Mouse (Mus musculus): ENCODE data around the gene Osbpl8. TPM values are rescaled to one million over a fixed set of nuclear protein-coding genes. Genes with fewer than 3 reads are reported as not detected.
"Not testable (repeated sequence)": the region's sequence is repeated elsewhere in the genome, so short reads cannot be mapped to it uniquely, and the experiment has no call there.

The Osbpl8 gene
- polyA plus RNA-seq, 1 experiment from 2014 or later: 11.8 TPM

GRCm38 (mm10) chr10:111189022-111189555 is 24.5 kb downstream of the Osbpl8 start:
- Histone ChIP-seq H3K27ac (ENCODE audit: low read depth, low read length) (no peak overlapping the region), H3K4me2 (ENCODE audit: low read depth) (no peak overlapping the region), H3K9me3 (ENCODE audit: control insufficient read depth, low read length) (no peaks in the 10 kb centered on the region), H3K4me1 (ENCODE audit: control insufficient read depth, insufficient read depth, low read length) (peaks cover 4% of the 10 kb centered on the region; the same call in 1 of the 2 replicates), H3K36me3 (ENCODE audit: control insufficient read depth, insufficient read depth, low read length) (no peaks in the 10 kb centered on the region), H3K4me3 (ENCODE audit: low read depth, low read length) (no peak overlapping the region), H3K27me3 (ENCODE audit: control insufficient read depth, insufficient read depth, low read length) (no peaks in the 10 kb centered on the region), H3K9ac (ENCODE audit: low read length) (no peak overlapping the region)
- DNase-seq (ENCODE audit: low spot score) (no peak), ATAC-seq (ENCODE audit: insufficient read depth, low FRiP score, low TSS enrichment) (no peak)
- 84% methylated on average over 4 of the region's 4 CpGs for WGBS

- Histone ChIP-seq H3K27me3 (ENCODE audit: control insufficient read depth, insufficient read depth, low read length) (no peaks in the 10 kb centered on the region), H3K9me3 (ENCODE audit: control insufficient read depth, low read length) (no peaks in the 10 kb centered on the region), H3K4me1 (ENCODE audit: control insufficient read depth, insufficient read depth, low read length) (peaks cover 4% of the 10 kb centered on the region; the same call in 1 of the 2 replicates), H3K9ac (ENCODE audit: low read length) (no peak overlapping the region), H3K4me3 (ENCODE audit: low read depth, low read length) (no peak overlapping the region), H3K4me2 (ENCODE audit: low read depth) (no peak overlapping the region), H3K36me3 (ENCODE audit: control insufficient read depth, insufficient read depth, low read length) (no peaks in the 10 kb centered on the region), H3K27ac (ENCODE audit: low read depth, low read length) (no peak overlapping the region)
- WGBS: 88% methylated on average over 6 of the region's 6 CpGs
- DNase-seq (ENCODE audit: low spot score) (no peak), ATAC-seq (ENCODE audit: insufficient read depth, low FRiP score, low TSS enrichment) (no peak)
These were observed 25.7 kb downstream of the Osbpl8 start for GRCm38 (mm10) chr10:111190110-111190795.

- 72% methylated on average over 4 of the region's 4 CpGs for WGBS
These were observed 29.0 kb downstream of the Osbpl8 start for GRCm38 (mm10) chr10:111193536-111193935.

GRCm38 (mm10) chr10:111196191-111196590 is 31.6 kb downstream of the Osbpl8 start:
- H3K9ac ChIP-seq (ENCODE audit: low read length): no peak overlapping the region
- no peaks in the 10 kb centered on the region for H3K27me3 ChIP-seq (ENCODE audit: control insufficient read depth, insufficient read depth, low read length)
- H3K36me3 ChIP-seq (ENCODE audit: control insufficient read depth, insufficient read depth, low read length): no peaks in the 10 kb centered on the region
- no peaks in the 10 kb centered on the region for H3K9me3 ChIP-seq (ENCODE audit: control insufficient read depth, low read length)
- no peaks in the 10 kb centered on the region for H3K4me1 ChIP-seq (ENCODE audit: control insufficient read depth, insufficient read depth, low read length)
- no peak overlapping the region for H3K27ac ChIP-seq (ENCODE audit: low read depth, low read length)
- no peak overlapping the region for H3K4me3 ChIP-seq (ENCODE audit: low read depth, low read length)
- no peak for DNase-seq (ENCODE audit: low spot score)
- no peak for ATAC-seq (ENCODE audit: insufficient read depth, low FRiP score, low TSS enrichment)
- WGBS: 89% methylated on average over 2 of the region's 2 CpGs
- no peak overlapping the region for H3K4me2 ChIP-seq (ENCODE audit: low read depth)

More at GRCm38 (mm10) chr10:111193536-111193935, 29.0 kb downstream of the Osbpl8 start:
- H3K9me3 ChIP-seq (ENCODE audit: control insufficient read depth, low read length): no peaks in the 10 kb centered on the region
- no peak for DNase-seq (ENCODE audit: low spot score)
- H3K27ac ChIP-seq (ENCODE audit: low read depth, low read length): no peak overlapping the region
- H3K4me1 ChIP-seq (ENCODE audit: control insufficient read depth, insufficient read depth, low read length): no peaks in the 10 kb centered on the region
- H3K27me3 ChIP-seq (ENCODE audit: control insufficient read depth, insufficient read depth, low read length): no peaks in the 10 kb centered on the region
- no peak overlapping the region for H3K9ac ChIP-seq (ENCODE audit: low read length)
- no peaks in the 10 kb centered on the region for H3K36me3 ChIP-seq (ENCODE audit: control insufficient read depth, insufficient read depth, low read length)
- ATAC-seq (ENCODE audit: insufficient read depth, low FRiP score, low TSS enrichment): no peak
- no peak overlapping the region for H3K4me2 ChIP-seq (ENCODE audit: low read depth)
- no peak overlapping the region for H3K4me3 ChIP-seq (ENCODE audit: low read depth, low read length)

GRCm38 (mm10) chr10:111198705-111199104 is 34.2 kb downstream of the Osbpl8 start:
- not testable (repeated sequence) for H3K9ac ChIP-seq (ENCODE audit: low read length); H3K9me3 ChIP-seq (ENCODE audit: control insufficient read depth, low read length); H3K27me3 ChIP-seq (ENCODE audit: control insufficient read depth, insufficient read depth, low read length); H3K4me2 ChIP-seq (ENCODE audit: low read depth); H3K4me1 ChIP-seq (ENCODE audit: control insufficient read depth, insufficient read depth, low read length); ATAC-seq (ENCODE audit: insufficient read depth, low FRiP score, low TSS enrichment); DNase-seq (ENCODE audit: low spot score); H3K27ac ChIP-seq (ENCODE audit: low read depth, low read length); H3K36me3 ChIP-seq (ENCODE audit: control insufficient read depth, insufficient read depth, low read length); H3K4me3 ChIP-seq (ENCODE audit: low read depth, low read length)
- 73% methylated on average over 4 of the region's 5 CpGs for WGBS

- H3K27me3 ChIP-seq (ENCODE audit: control insufficient read depth, insufficient read depth, low read length): no peaks in the 10 kb centered on the region
- no peak overlapping the region for H3K4me2 ChIP-seq (ENCODE audit: low read depth)
- H3K9me3 ChIP-seq (ENCODE audit: control insufficient read depth, low read length): no peaks in the 10 kb centered on the region
- H3K36me3 ChIP-seq (ENCODE audit: control insufficient read depth, insufficient read depth, low read length): no peaks in the 10 kb centered on the region
- no peaks in the 10 kb centered on the region for H3K4me1 ChIP-seq (ENCODE audit: control insufficient read depth, insufficient read depth, low read length)
- 78% methylated on average over 7 of the region's 7 CpGs for WGBS
- no peak overlapping the region for H3K4me3 ChIP-seq (ENCODE audit: low read depth, low read length)
- no peak for ATAC-seq (ENCODE audit: insufficient read depth, low FRiP score, low TSS enrichment)
- DNase-seq (ENCODE audit: low spot score): no peak
- no peak overlapping the region for H3K9ac ChIP-seq (ENCODE audit: low read length)
- no peak overlapping the region for H3K27ac ChIP-seq (ENCODE audit: low read depth, low read length)
These were observed 36.6 kb downstream of the Osbpl8 start for GRCm38 (mm10) chr10:111201120-111201519.

- no peak overlapping the region for H3K9ac ChIP-seq (ENCODE audit: low read length)
- H3K36me3 ChIP-seq (ENCODE audit: control insufficient read depth, insufficient read depth, low read length): no peaks in the 10 kb centered on the region
- 70% methylated on average over 4 of the region's 4 CpGs for WGBS
- H3K4me1 ChIP-seq (ENCODE audit: control insufficient read depth, insufficient read depth, low read length): no peaks in the 10 kb centered on the region
- H3K4me3 ChIP-seq (ENCODE audit: low read depth, low read length): no peak overlapping the region
- no peak overlapping the region for H3K4me2 ChIP-seq (ENCODE audit: low read depth)
- ATAC-seq (ENCODE audit: insufficient read depth, low FRiP score, low TSS enrichment): no peak
- no peak for DNase-seq (ENCODE audit: low spot score)
- H3K27ac ChIP-seq (ENCODE audit: low read depth, low read length): no peak overlapping the region
- H3K27me3 ChIP-seq (ENCODE audit: control insufficient read depth, insufficient read depth, low read length): no peaks in the 10 kb centered on the region
- H3K9me3 ChIP-seq (ENCODE audit: control insufficient read depth, low read length): no peaks in the 10 kb centered on the region
These were observed 37.1 kb downstream of the Osbpl8 start for GRCm38 (mm10) chr10:111201666-111202065.

GRCm38 (mm10) chr10:111204089-111204488 is 39.5 kb downstream of the Osbpl8 start:
- DNase-seq (ENCODE audit: low spot score) (no peak), ATAC-seq (ENCODE audit: insufficient read depth, low FRiP score, low TSS enrichment) (no peak)
- no peak overlapping the region for H3K4me3 ChIP-seq (ENCODE audit: low read depth, low read length)
- H3K9me3 ChIP-seq (ENCODE audit: control insufficient read depth, low read length): no peaks in the 10 kb centered on the region
- no peaks in the 10 kb centered on the region for H3K27me3 ChIP-seq (ENCODE audit: control insufficient read depth, insufficient read depth, low read length)
- H3K36me3 ChIP-seq (ENCODE audit: control insufficient read depth, insufficient read depth, low read length): no peaks in the 10 kb centered on the region
- H3K9ac ChIP-seq (ENCODE audit: low read length): no peak overlapping the region
- no peak overlapping the region for H3K27ac ChIP-seq (ENCODE audit: low read depth, low read length)
- no peak overlapping the region for H3K4me2 ChIP-seq (ENCODE audit: low read depth)
- no peaks in the 10 kb centered on the region for H3K4me1 ChIP-seq (ENCODE audit: control insufficient read depth, insufficient read depth, low read length)
- WGBS: 87% methylated on average over 5 of the region's 5 CpGs

- no peak overlapping the region for H3K27ac ChIP-seq (ENCODE audit: low read depth, low read length)
- no peaks in the 10 kb centered on the region for H3K36me3 ChIP-seq (ENCODE audit: control insufficient read depth, insufficient read depth, low read length)
- DNase-seq (ENCODE audit: low spot score): no peak
- H3K4me2 ChIP-seq (ENCODE audit: low read depth): no peak overlapping the region
- no peak for ATAC-seq (ENCODE audit: insufficient read depth, low FRiP score, low TSS enrichment)
- H3K27me3 ChIP-seq (ENCODE audit: control insufficient read depth, insufficient read depth, low read length): no peaks in the 10 kb centered on the region
- H3K9me3 ChIP-seq (ENCODE audit: control insufficient read depth, low read length): no peaks in the 10 kb centered on the region
- no peak overlapping the region for H3K9ac ChIP-seq (ENCODE audit: low read length)
- 94% methylated on average over 2 of the region's 2 CpGs for WGBS
- H3K4me1 ChIP-seq (ENCODE audit: control insufficient read depth, insufficient read depth, low read length): no peaks in the 10 kb centered on the region
- no peak overlapping the region for H3K4me3 ChIP-seq (ENCODE audit: low read depth, low read length)
These were observed 40.9 kb downstream of the Osbpl8 start for GRCm38 (mm10) chr10:111205421-111205820.

Data from neural tube, embryonic 11.5 days (tissue).